Mouse (Mus musculus) small intestine, adult 2 months (tissue): ENCODE results near the gene Hnf1b.

Experiments
- CTCF ChIP-seq: fragments of 200-500 bp; IDR thresholded peaks from 2 replicates; pipeline ENCODE4 v1.5.1; 2012; ENCODE audit warnings: low read depth, mild to moderate bottlenecking, control low read depth, inconsistent platforms, low read length, moderate library complexity, mixed read lengths; ENCODE audit not compliant: insufficient replicate concordance, insufficient read length; ENCODE audit errors: extremely low read depth
- POLR2A ChIP-seq: fragments of 200-500 bp; IDR thresholded peaks from 2 replicates; pipeline ENCODE4 v1.6.1; 2012; ENCODE audit warnings: low read depth, mild to moderate bottlenecking, control low read depth, inconsistent platforms, low read length, moderate library complexity

DNA sequence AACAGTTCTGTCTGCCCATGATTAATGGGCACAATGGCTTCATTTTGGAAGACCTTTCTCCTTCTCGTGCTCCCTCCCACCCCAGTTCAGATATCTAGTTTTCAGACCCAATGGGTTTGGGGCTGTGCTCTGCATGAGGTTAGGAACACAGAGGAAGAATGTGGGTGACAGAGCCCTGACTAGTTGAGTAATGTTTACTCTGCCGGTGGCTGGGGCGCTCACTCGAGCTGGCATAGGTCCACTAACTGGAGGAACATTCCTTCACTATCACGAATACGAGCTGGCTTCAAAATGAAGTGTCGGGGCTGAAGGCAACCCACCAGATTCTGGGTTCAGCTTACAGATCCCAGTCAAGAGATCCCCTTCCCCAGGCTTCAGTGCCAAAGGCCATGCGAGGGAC lies 27.9 kb downstream of the Hnf1b start:
- TF ChIP-seq CTCF (no peak), POLR2A (no peak)
